Mouse (Mus musculus) megakaryocyte progenitor cell, adult 5-6 weeks (primary cell): ENCODE measurements around the gene Cd302. TPM values are rescaled to one million over a fixed set of nuclear protein-coding genes. Genes with fewer than 3 reads are reported as not detected.

Experiments used
- ATAC-seq: replicated peaks from 2 replicates; pipeline ENCODE4 v1.8.0; 2016; ENCODE audit warnings: mild to moderate bottlenecking, moderate TSS enrichment, inconsistent platforms; ENCODE audit not compliant: poor library complexity
- total RNA-seq, 2 experiments: library from RNA; stranded (forward) in 1 of 2; stranded (reverse) in 1 of 2; fragments of 157-497, 149-512 nt in 1 of 2; fragments of 200-1000 nt in 1 of 2; gene quantifications; 2 replicates each; pipeline versions ENCODE4 v1.2.3 to v1.2.4; 2015 to 2017

Cd302 gene
- total RNA-seq, 2 experiments from 2014 or later = 0.29 to 4.2 TPM

DNA sequence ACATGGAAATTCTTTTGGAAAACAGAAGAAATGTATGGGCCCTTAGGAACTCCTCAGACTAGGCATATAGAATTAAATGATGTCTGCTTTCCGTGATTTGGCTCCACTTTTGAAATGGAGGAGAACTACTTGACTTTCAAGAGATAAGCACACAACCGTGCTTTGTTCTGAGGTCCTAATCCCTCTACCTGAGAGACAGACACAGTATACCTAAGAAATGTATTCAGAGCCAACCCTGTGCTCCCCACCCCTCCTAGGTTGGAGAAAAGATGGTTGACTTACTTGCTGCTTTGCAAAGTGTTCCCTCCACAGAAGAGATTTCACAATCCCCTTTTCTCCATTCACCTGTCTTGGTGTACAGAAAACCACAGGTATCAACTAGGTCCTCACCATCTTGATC is 27.5 kb downstream of the Cd302 start:
- ATAC-seq = no peak

DNA sequence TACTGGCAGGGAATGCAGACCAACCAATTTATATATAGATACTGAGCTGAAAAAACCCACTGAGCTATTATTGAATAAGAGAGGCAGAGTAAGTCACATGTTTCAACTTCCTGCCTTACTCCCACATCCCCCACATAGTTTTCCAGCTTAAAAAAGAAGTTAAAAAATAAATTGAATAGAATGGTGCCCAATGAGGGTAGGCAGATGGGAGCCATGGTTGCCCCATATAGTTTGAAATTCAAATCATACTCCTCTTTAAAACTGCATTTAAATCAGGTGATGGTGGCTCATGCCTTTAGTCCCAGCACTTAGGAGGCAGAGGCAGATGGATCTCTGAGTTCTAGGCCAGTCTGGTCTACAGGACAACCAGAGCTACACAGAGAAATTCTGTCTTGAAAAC is 30.8 kb downstream of the Cd302 start:
- ATAC-seq = no peak

GRCm38 (mm10) chr2:60252782-60253181 is 31.5 kb downstream of the Cd302 start:
- ATAC-seq = no peak

- no peak for ATAC-seq
These were observed 49.8 kb downstream of the Cd302 start for GRCm38 (mm10) chr2:60234506-60234905.

DNA sequence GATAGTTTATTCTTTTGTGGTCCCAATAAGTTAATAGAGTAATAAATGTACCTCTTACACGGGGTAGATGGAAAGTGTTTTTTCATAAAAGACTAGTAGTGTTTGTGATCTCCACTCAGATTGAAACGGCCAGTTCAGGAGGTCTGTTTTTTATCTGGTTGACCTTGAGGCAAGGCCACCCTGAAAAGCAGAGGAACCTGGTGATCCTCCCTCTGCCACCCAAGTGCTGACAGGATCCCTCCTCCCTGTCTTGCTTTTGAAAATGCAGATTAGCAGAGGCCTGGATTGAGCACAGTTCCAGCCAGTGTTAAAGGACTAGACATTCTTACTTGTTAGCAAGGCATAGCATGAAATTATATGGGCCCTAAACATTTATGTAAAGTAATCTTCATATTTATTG is 51.1 kb downstream of the Cd302 start:
- no peak for ATAC-seq

- ATAC-seq = peak; percentile 26; the same call in 1 of the 2 replicates
These were observed 53.9 kb downstream of the Cd302 start for GRCm38 (mm10) chr2:60230361-60230760.

DNA sequence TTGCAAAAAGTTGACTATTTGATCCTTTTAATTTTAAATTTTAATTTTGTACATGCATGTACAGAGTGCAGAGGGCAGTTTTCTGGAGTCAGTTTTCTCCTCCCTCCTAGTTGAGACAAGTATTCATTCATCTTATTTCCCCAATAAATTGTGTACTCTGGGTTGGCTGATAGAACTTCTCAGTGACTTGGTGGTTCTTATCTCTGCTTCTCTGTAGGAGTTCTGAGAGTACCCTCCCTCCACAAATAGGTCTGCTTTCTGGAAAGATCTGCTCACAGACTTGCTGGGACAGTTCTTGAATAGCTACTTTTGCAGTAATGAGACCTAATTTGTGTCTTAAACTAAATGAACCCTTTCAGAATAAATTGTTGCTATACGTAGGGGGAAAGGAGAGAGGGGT is 55.8 kb downstream of the Cd302 start:
- no peak for ATAC-seq

DNA sequence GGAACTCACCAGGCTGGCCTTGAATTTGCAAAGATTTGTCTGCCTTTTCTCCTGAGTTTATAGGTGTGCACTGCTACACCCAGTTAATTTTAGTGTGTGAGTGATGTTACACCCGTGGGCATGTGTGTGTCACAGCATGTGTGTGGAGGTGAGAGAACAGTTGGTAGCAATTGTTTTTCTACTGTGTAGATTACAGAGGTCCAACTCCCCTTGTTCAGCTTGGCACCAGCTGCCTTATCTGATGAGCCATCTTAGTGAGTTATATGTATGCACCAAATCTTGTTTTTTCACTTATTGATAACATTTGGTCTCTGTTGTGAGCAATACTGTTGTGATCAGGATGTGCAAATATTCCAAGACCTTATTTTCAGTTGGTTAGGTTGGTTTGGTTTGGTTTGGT is 60.8 kb downstream of the Cd302 start:
- peak; percentile 26; the same call in 1 of the 2 replicates for ATAC-seq

GRCm38 (mm10) chr2:60221954-60222353 is 62.3 kb downstream of the Cd302 start:
- no peak for ATAC-seq

- ATAC-seq = no peak
These were observed 63.1 kb downstream of the Cd302 start for GRCm38 (mm10) chr2:60221236-60221635.

GRCm38 (mm10) chr2:60217620-60218019 is 66.7 kb downstream of the Cd302 start:
- ATAC-seq = peak; percentile 20; the same call in 1 of the 2 replicates

GRCm38 (mm10) chr2:60216547-60217153 is 67.6 kb downstream of the Cd302 start:
- ATAC-seq = no peak

DNA sequence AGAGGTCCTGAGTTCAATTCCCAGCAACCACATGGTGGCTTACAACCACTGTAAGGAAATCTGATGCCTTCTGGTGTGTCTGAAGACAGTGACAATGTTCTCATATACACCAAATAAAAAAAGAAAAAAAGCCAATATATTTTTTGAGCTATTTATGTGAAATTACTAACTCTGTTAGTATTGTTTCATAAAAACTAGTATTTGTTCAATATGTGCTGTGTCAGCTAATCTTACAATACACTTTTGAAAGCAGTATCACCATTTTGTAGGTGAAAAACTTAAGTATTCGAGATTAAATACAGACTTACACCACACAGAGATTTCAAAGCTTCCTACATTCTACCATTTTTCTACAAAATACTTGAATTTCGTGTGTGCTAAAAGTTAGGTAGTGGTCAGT is 69.6 kb downstream of the Cd302 start:
- no peak for ATAC-seq

DNA sequence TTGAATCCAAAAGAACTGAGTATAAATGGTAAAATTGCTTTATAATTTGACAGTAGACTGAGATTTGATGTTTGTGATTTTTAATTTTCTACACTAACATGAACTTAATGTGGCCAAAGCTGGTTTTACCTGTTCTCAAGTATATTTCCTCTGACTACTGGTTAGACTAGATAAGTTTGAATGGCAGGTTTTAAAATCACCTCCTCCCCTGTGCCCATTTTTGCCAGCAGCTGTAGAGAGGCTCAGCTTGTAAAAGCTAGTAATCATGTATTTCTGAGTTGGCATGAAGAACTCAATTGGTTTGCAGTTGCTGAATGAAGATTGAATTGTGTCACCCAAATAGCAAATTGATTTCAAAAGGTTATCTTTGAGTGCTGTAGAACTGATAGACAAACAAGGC is 71.8 kb downstream of the Cd302 start:
- no peak for ATAC-seq

DNA sequence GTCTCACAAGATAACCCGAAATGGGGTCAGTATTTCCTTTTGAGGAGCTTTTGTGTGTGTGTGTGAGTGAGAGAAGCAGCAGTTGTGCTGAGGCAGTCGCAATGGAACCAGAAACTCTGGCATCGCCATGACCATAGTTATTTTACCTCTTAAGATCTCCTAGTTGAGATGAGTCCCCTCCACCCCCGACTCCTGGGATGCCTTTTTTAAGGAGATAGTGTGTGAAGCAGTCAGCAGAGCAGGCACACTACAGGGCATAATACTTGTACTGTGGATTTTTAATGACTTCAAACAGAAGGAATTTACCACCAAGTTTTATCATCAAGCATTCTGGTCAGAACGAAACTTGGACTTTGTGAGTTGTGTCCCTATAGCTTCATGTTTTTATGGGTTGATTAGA is 73.5 kb downstream of the Cd302 start:
- no peak for ATAC-seq

DNA sequence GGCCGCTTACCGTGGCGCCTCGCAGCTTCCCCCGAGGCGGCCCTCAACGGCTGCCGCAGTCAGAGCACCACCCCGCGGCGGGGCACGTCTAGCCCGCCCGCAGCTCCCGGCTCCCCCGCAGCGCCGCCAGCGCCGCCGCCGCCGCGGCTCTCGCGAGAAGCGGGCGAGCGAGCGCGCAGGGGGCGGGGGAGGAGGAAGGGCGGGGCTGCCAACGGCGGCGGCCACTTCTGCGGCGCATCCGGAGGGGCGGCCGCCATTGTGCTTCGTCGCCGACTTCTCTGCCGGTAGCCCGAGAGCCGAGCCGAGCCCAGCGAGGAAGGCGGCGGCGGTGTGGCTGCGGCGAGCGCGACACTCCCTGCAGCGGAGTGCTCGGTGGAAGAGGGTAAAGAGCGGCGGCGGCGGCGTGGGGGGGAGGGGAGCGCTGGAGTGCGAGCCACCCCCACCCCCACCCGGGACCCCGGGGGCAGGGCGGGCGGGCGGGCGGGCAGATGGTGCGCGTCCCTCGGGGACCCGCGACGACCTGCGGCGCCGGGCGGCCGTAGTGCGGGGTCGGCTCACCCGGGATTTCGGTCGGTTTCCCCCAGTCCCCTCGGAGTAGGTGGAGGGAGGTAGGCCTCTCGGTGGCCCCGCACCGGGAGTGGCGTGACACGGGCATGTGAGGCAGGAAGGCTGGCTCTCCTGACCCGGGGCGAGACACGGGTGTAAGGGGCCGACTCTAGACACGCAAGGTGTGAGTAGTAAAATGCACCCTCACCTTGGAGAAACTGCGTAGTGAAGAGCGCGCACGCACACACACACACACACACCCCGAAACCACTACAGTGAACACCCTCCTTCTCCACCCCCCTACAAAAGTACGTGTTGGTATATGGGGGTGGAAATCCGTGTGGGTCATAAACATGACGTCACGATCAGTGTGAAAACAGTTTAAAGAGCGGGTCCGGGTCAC is 74.3 kb downstream of the Cd302 start, which contains the start of the genes Baz2b and March7:
TSS of gene Baz2b (minus strand) at position 137 of the 949 bp plus-strand sequence.
TSS of gene March7 (plus strand) at position 185 of the 949 bp plus-strand sequence.
- peak; percentile 71 for ATAC-seq

DNA sequence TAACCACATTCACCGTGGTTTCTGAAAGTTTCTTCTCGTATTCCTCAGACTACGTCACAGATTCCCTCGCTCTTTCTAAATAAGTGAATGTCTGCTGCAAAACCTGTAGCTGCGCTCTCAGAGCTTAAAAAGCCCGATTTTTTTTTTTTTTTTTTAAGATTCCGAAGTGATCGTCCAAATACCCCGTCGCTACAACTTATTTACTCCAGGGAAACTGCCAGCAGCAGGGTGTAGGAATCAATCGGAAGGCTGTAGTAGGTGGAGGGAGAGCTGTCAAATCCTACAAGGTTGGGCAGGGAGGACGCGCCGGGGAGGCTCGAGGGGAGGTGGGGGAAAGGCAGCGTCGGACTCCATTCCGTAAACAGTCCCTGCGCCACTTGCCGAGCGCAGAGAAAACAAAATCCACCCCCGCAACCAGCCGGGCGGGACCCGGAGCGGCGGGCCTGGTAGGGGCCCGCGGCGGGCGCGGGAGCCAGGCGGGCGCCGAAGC is 75.1 kb downstream of the Cd302 start:
- no peak; the same call in 1 of the 2 replicates for ATAC-seq

GRCm38 (mm10) chr2:60205795-60206194 is 78.5 kb downstream of the Cd302 start:
- no peak for ATAC-seq

DNA sequence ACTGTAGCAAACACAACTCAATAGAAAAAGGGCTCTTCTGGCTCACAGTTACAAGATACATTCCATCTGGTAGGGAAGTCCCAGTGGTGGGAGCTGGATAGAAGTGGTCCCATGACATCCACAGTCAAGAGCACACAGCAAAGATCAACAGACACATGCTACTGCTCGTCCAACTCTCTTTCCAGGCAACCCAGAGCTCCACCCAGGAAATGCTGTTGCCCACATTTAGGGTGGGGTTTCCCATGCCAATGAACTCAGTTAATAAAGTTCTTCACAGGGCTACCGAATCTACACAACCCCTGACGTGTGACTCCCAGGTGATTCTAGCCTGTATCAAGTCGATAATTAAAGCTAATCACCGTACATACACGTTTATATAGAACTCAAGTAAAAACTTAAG is 80.1 kb downstream of the Cd302 start:
- ATAC-seq = peak; percentile 79

DNA sequence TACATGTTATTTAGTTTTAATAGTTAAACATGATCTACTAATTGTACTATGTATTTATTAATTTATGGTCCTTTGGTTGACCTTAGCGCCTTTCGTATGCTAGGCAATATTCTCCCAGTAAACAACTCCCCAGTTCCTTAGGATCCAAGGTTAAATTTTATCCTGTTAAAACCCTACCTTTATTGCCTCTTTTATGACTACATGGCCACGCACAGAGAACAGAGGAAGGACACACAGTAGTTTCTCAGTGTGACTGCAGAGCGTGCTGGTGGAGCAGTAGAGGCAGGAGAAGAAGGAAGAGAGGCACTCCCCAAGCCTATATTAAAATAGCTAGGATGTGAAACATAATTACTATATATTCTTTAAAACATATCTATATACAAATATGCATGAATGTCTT is 80.6 kb downstream of the Cd302 start:
- ATAC-seq = no peak

- no peak for ATAC-seq
These were observed 81.3 kb downstream of the Cd302 start for GRCm38 (mm10) chr2:60202900-60203530.
